Mouse (Mus musculus): ENCODE data around the gene Mtss1l.

The Mtss1l gene

DNA sequence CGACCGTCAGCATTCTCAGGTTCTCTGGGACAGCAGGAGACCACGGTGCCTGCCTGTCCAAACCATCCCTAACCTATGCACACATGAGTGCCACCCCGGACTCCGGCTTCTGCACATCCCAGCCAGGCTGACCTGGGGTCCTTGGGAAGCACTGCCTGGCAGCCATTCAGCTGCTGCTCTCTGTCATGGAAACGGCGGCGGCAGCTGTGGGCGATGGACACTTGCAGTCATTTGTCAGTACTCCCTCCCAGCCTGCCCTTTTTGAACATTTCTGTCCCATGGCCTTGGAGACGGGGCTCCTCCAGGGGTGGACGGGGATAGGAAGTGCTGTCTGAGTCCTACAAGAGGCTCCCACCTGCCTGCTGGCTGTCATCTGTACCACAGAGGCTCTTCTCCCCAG is 12.8 kb upstream of the Mtss1l start:
- DNase-seq: no peak

DNA sequence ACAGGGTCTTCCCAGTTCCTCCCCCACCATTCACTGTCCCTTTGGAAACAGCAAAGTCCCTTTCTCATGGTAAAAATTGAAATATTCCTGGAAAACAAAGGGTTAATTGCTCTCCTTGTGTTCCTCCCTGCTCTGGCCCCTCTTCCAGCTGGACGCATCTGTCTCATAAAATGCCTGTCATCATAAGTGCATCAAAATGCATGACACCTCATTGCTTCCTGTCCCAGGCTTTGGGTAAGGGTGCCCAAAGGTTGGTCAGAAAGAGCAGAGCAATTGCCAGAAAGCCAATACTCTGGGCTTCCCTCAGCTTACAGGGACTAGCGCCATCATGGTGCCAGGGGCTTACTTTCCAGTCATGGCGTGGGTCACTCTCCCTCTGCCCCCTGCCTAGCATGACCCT is 10.7 kb upstream of the Mtss1l start:
- DNase-seq: no peak

DNA sequence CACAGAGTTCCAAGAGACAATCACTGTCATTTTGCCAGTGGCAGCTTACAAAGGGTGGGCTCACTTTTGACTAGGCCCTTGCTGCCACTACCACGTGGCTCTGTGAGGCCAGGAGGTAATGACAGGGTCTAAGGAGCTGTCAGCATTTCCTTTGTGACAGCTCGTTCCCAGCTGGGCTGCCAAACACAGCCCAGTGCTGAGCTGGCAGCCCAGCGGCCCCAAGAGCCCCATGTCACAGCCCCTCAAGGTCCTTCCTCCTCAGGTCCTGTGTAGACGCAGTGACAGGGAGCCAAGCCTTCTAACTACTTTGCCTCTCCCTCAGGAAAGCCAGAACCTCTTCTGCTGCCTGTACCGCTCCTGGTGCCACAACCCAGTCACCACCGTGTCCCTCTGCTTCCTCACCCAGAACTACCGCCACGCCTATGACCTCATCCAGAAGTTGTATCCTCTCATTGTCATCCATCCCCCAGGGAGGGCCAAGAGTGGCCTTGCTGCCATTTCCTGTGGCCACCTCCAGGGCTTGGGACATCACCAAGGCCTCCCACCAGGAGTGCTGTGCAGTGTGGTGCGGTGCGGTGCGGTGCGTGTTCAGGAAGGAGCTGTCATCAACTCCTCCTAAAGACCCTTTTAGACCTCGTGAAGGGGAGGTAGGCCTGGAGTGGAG is 9.9 kb upstream of the Mtss1l start:
- DNase-seq: peak; percentile 64

DNA sequence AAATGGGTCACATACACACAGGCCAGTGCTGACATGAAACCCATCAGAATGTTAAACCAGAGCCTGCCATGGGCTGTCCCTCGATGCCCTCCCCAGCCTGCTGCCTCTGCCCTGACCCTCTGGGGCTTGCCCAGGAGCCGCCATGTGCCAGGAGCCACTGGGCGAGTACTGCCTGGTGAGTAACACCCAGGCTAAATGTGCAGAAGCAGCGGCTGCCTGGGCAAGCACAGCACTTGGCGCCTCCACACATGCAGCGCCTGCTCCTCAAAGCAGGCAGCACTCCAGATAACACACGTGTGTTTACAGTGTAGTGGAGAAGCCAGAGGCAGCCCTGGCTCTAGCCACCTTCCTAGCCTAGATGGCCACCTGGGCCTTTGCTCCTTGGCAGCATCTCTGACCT is 8.2 kb upstream of the Mtss1l start:
- DNase-seq: no peak

DNA sequence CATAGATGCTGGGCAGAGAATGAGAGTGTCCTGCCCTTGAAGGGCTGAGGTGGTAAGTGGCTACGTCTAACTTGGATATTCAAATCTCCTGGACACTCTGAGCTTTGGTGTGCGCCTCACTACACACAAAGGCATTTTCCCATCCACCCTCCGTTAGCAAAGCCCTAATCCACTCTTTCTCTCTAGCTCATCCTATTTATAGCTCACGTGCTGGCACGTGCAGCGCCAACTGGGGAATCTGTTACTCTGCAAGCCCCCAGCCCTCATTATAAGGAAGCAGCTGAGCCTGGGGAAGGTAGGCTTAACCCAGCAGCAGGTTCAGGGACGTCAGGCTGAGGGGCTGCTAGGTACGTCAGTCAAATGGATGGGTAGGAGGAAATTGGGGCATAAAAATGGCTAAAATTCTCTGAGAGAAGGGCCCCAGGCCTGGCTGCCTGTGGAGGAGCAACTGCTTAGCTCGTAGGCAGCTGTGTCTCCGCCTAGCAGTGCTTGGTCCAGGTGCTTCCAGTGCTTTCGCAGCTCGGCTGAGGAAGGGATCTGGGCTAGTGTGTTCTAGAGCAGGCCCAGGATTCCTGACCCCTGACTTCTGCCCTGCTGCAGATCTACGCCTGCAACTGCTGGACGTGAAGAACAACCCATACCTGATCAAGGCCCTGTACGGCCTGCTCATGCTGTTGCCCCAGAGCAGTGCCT is 6.3 kb upstream of the Mtss1l start:
- DNase-seq: no peak

DNA sequence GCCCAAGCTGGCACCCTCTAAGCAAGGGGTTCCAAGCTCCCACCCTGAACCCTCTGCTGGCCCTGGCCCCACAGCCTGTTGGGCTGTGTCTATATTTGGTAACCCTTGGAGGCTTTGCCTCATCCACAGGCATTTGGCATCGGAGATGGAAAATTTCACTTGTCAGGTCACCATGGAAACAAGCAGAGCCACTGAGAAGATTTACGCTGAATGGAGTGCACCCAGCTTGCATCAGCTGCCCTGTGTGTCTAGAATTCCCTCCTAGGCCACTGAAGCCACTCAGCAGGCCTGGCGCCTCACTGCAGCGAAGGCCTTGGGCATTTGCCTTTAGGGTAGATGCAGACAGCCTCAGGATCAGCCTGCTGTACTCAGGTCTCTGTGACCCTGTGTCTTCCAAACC is 5.2 kb upstream of the Mtss1l start:
- peak; percentile 67 for DNase-seq

DNA sequence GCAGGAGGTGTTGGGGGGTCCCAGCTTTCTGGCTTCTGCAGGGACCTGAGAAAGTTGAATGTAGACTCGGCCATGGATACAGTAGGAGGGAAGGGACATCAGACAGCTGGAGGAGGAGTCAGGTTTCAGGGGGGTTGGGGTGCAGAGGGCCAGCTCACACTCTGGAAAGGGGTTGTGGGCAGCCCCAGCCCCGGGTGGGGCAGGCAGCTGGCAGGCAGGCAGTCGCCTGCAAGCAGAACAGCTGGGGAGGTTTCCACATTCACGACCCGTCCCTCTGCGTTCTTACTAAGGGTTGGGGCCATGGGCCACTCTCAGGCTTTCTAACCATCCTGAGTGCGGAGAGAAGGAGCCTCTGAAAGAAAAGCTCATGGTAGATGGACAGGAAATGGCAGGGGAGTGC is 4.1 kb upstream of the Mtss1l start:
- no peak for DNase-seq

DNA sequence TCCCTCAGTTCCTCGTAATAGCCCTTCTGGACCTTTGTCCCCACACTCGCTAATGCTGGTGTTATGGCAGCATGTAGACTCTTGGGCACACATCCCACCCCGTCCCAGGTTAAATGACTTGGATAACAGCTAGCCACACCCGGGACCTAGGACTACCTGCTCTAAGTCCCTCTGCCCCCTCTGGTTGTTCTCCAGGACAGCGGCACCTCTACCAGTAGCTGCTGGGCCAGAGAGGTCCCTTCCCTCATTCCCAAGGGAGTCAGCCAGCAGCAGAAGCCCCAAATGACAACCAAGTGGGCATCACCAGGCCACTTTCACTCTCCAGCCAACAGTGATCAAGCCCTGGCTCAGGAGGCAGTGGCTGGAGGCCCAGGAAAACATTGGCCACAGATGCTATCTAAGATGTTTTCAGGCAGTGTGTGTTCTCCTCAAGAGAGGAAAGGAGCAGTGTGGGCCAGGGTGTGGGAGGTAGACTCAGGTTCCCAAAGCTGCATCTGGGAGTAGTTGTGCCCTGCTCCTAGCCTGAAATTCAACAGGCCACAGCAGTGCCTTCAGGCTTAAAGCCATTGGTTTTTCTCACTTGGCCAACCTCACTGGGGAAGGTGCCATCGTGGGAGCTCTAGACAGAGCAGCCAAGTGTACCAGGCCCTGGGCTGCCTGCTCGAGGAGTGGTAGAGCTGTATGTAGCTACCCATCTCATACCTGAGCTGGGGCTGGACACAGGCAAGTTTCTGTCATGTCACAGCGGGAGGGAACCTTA is 2.9 kb upstream of the Mtss1l start:
- DNase-seq: no peak

DNA sequence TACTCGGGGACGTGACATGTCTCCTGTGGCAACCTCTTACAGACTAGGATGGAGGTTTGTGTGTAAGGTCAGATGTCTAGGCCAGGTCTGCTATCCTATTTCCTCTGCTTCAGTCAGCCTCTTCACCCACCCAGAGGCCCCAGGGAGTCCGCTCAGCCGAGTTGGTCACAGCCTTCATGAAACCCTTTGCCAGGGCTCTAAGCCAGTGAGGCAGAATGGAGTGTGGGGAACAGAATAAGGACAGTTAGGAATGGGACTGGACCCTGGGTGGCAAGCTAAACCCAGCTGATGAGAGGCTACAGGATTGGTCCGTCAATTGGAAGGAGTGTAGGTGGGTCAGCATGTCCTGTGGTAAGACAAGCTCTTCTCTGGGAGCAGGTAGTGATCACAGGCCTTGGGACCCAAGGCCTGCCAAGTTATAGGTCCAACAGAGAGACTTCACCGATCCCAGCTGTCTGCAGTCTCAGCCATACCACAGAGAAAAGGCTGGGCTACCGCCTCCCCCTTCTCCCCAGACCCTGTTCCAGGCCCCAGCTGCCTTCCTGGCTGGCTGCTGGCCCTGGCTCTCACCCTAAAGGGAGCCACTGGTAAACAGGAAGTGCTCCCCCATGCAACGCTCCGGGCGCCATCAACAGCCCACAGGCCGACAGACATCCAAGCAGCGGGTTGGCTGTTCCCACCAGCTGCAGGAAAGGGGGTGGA is 2.2 kb upstream of the Mtss1l start:
- peak; percentile 88 for DNase-seq

DNA sequence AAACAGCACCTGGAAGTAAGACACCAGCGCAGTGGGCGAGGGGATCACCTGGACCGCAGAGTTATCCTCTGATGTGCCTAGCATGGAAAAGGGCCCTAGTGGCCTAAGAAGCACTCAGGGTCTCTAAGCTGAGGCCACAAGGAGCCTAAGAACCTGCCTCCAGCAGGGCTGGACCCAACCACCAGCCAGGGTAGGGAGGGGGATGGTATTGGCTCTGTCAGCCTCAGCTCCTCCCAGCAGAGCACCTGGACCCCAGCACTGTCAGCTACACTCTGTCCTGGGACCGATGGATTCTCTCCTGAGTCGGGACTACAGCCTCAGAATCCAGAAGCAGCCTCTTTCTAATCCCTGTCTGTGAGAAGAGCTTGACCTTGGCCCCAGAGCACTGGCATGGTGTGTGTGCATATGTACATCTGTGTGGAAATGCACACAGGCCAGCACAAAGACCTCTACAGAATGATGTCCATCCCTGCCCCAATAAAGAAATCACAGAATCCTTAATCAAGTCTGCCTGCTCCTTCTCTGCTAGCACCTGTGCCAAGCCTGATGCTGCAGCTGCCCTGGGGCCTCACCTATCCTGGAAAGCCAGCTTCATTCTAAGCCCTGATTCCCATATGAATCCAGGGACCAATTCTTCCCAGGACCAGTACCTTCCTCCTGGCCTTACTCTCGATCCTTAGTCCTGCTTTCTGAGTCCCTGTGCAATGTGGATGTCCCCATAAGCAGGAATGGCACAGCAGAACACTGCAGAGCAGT is 1.2 kb upstream of the Mtss1l start:
- DNase-seq: no peak

DNA sequence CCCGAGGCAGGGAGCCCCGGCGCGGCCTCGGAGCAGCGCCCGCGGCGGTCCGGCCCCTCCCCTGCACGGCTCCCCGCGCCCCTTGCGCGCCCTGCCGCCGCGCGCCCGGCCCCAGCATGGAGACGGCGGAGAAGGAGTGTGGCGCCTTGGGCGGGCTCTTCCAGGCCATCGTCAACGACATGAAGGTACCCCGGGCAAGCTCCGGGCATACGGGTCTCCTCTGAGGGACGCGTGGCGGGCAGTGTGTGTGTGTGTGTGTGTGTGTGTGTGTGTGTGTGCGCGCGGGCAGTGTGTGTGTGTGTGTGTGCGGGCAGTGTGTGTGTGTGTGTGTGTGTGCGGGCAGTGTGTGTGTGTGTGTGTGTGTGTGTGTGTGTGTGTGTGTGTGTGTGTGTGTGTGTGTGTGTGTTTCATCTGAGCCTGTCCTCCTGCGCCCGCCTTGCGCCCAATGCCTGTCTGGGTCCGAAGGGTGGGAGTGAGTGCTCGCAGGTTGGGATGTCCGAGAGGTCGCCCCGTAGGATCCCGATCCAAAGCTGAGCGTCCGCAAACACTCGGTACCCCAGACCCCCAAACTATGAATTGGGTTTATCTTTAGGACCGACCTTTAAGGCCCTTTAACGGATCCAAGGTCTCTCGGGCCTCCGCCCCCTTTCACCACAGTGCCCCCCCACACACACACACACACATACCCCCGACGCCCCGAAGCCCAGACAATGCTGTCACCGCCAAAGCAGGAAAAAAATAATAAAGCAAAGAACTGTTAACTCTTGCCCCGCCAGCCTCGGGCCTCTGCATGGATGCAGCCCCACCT is 534 bp downstream of the Mtss1l start:
- peak; percentile 64 for DNase-seq

DNA sequence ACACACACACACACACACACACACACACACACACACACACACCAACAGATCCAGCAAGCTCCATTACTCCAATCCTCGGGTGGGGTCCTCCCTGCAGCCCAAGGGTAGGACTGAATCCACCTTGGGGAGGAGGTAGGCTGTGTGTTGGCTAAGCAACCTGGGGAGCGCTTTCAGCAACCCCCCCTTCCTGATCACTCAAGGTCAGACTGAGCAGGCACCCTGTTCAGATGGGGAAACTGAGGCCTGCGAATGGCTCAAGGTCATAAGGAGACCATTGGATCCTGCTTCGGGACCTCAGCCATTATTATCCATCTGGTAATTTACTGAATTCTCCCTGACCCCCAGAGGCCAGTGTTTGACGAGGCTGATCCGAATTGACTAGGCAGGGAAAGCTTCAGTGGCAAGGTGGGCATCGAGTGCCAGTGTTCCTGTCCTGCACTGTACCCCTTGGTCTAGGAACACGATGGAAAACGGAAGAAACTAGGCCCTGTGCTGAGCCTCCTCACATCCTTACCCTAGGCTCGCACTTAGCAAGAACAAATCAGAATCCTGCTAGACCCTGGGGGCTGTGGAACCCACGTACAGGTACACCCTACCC is 1.2 kb downstream of the Mtss1l start:
- DNase-seq: no peak

DNA sequence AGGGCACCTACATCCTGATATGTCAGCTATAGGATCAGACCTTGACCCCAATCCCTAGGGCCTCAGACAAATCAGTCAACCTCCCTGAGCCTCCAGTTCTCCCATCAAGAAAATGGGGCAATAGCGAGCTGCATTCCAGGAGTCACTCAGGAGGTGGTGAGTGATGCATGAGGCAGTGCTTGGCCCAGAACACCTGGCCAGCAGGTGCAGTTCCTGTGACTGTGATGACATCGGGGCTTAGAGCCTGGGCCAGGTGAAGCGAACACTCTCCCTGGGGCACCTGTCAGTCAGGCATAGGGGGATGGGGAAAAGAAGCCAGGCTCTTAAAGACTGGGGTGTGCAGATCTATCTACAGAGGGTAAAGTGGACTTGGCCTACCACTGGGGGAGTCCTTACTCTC is 3.2 kb downstream of the Mtss1l start:
- no peak for DNase-seq

DNA sequence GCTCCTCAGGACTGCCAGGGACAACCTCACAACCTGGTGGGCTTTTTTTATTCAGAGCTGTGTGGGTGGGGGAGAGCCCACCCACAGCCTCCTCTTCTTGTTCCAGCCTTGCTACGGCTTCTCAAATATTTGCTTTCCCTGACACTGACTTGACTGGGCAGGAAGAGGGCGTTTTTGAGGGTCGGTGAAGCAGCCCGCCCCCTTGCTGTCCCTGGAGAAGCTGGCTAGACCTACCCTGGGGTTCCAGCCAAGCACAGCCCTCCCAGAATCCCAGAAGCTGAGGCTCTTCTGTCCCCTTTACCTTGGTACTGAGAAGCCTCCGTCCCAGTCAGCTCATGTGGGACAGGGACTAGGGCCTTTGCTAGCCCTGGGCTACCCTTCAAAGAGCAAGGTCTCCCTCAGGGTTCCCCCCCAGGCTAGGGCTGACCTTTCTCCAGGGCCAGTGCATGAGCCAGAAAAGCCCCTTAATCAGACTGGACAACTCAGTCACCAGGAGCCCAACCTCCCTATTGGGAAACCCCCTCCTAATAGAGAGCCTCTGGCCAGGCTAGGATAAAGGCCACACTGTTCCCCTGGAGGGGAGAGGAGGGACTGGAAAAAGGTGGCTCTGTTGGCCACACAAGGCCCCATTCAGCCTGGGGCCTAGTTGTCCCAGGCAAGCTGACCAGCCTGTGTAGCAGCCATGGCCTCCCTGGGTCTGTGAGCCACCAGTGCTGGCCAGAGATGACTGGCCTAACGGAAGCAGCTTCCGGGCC is 4.0 kb downstream of the Mtss1l start:
- DNase-seq: peak; percentile 58

DNA sequence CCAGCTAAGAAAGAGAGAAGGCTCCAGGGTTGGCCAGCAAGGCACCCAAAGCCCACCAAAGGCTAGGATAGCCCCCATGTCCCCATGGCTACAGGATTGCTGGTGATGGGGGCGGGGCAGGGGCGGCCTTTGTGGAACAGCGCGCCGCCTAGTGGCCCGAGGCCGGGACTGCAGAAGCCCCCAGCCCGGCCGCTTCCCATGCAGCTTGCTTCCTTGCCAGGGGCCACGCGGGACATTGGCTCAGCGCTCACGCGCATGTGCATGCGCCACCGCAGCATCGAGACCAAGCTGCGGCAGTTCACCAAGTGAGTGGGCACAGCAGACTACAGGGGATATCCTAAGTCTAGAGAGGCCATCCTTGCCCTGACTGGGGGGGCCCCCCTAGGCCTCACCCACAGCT is 5.6 kb downstream of the Mtss1l start:
- peak; percentile 86 for DNase-seq

DNA sequence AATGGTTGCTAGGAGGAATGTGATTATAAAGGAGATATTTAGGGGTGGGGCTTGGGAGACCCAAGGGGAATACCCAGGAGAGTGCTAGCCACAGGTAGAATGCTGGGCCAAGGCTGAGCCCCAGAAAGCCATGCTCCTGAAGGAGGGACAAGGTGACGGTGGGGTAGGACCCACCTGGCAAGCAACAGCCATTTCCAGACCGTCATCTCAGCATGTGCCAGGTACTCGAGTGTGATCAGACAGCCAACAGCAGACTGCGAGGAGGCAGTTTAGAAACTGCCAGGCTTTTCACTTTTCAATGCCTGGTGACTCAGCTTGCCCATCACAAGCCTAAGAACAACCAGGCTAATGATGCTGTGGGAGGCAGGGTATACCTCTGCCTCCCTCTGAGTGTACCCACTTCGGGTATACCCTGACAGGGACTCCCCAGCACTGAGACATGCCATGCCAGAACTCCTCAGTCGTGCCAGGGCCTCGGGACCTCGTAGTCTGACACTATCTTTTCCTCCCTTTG is 10.1 kb downstream of the Mtss1l start:
- no peak for DNase-seq

DNA sequence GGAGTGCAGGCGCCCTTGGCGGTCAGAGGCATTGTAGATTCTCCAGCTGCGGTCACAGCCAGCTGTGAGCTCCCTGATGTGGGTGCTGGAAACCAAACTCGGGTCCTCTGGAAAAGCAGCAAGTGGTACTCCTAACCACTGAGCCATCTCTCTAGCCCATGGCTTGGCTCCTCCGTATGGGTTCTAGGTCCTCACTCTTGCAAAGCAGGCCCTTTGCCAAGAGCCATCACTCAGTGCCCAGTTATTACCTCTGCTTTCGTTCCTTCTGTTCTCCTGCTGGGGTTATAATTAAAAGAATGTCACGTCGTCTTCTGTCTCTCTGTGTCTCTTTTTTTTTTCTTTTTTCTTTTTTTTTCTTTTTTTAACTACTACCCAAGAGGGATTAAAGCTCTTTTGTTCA is 11.8 kb downstream of the Mtss1l start:
- no peak for DNase-seq

DNA sequence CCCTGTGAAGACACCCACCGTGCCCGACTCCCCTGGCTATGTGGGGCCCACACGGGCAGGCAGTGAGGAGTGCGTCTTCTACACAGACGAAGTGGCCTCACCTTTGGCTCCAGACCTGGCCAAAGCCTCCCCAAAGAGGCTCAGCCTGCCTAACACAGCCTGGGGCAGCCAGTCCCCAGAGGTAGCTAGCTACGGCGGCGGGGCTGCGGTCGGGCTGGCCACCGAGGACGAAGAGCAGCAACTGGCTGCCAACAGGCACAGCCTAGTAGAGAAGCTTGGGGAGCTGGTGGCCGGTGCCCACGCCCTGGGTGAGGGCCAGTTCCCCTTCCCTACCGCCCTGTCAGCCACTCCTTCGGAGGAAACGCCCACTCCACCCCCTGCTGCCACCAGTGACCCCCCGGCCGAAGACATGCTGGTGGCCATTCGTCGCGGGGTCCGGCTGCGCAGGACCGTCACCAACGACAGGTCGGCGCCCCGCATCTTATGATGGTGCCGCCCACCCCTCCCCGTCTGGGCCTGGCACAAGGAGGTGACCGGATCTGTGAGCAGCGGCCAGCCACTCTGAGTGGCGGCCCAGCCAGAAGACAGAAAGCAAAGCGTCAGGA is 17.4 kb downstream of the Mtss1l start:
- DNase-seq: peak; percentile 24

DNA sequence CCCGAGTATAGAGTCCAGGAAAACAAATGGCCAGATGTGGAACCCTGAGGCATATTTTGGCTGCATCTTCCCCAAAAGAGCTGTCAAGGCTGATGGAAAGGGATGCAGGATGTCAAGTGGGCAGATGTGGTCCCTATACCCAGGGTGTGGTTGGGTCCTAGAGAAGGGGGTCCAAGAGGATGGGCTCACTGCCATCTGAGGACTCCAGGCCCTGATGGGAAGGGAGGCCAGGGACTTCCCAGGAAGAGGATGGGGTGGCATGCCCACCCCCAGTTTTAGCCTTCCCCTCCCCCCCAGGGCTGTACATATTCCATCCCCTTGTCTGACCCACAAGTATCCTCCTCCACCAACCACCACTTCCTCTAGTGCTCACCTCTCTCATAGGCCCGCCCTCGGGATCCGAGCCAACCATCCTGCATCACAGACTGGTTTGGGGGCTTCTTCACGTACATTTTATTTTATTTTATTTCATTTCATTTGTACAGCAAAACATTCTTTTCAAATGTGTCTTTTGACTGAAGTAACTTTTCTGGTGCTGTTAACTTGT is 19.4 kb downstream of the Mtss1l start:
- DNase-seq: peak; percentile 25

Measured in kidney, postnatal 10 days (tissue).